Mouse (Mus musculus): ENCODE measurements around the gene Pank2. TPM values are rescaled to one million over a fixed set of nuclear protein-coding genes. Genes with fewer than 3 reads are reported as not detected.
"Not testable (repeated sequence)": the region's sequence is repeated elsewhere in the genome, so short reads cannot be mapped to it uniquely, and the experiment has no call there.

The Pank2 gene
- polyA plus RNA-seq, 1 experiment = 19.7 TPM

DNA sequence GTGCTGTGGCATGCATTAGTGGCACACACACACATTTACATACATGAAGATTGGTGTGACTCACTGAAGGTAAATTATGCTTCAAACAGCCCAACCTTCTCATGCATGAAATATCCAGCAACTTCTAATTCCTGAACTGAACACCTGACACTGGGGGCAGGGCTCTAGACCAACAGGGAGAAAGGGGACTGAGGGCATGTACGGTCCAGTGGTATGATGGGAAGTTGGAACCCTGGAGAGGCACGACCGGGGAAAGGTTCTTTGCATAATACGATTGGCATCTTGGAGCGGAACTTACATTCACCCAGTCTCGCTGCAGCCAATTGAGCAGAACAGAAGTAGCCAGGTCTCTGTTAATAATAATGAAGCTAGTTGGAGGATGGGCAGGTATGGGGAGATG is 37.1 kb upstream of the Pank2 start:
- Histone ChIP-seq H3K4me3 (ENCODE audit: control insufficient read depth, low read depth, low read length) (no peak overlapping the region), H3K27me3 (ENCODE audit: control insufficient read depth, insufficient read depth, low read length) (no peaks in the 10 kb centered on the region), H3K4me1 (ENCODE audit: control insufficient read depth, insufficient read depth, low read length) (peaks cover 2% of the 10 kb centered on the region; the same call in 1 of the 2 replicates), H3K36me3 (ENCODE audit: control insufficient read depth, insufficient read depth, low read length) (no peaks in the 10 kb centered on the region), H3K27ac (ENCODE audit: control insufficient read depth, insufficient read depth, low read depth, low read length) (no peak overlapping the region)
- TF ChIP-seq POLR2A (IDR thresholded peaks at IDR 0.05; ENCODE audit: control insufficient read depth, low read depth, low read length) (no peak), CTCF (IDR thresholded peaks at IDR 0.05; ENCODE audit: control insufficient read depth, insufficient read depth, insufficient replicate concordance, low read depth, low read length) (no peak)

DNA sequence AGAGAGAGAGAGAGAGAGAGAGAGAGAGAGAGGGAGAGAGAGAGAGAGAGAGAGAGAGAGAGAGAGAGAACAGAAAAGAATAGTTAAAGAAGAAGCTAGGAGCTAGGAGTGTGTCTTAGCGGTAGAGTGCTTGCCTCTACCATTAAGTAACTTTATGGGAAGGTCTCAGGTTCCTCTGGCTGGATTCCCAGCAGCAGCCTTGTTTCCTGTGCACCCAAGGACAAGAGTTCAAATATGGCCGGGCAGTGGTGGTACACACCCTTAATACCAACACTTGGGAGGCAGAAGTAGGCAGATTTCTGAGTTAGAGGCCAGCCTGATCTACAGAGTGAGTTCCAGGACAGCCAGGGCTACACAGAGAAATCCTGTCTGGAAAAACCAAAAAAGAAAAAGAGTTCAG is 35.6 kb upstream of the Pank2 start:
- H3K4me3 ChIP-seq (ENCODE audit: control insufficient read depth, low read depth, low read length); H3K27me3 ChIP-seq (ENCODE audit: control insufficient read depth, insufficient read depth, low read length); H3K36me3 ChIP-seq (ENCODE audit: control insufficient read depth, insufficient read depth, low read length); H3K4me1 ChIP-seq (ENCODE audit: control insufficient read depth, insufficient read depth, low read length); H3K27ac ChIP-seq (ENCODE audit: control insufficient read depth, insufficient read depth, low read depth, low read length): not testable (repeated sequence)

DNA sequence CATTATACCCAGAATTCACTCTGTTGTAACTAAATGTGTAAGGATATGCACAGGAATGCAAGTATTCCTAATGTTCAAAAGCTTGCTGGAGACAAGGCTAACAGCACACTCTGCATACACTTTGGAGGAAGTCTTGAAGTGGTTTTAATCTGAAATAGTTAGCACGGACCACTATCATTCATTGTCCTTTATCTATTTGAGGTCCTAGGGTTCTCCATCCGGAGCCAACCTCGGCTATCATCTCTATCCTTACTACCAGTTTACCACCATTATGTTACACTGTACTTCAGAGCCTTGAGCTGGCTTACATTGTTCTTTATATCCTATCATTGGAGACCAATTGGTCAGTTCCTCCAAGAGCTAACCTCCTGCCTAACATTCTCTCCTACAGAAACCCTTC is 35.1 kb upstream of the Pank2 start:
- TF ChIP-seq POLR2A (IDR thresholded peaks at IDR 0.05; ENCODE audit: control insufficient read depth, low read depth, low read length) (no peak), CTCF (IDR thresholded peaks at IDR 0.05; ENCODE audit: control insufficient read depth, insufficient read depth, insufficient replicate concordance, low read depth, low read length) (no peak)
- no peaks in the 10 kb centered on the region for H3K27me3 ChIP-seq (ENCODE audit: control insufficient read depth, insufficient read depth, low read length)
- H3K4me1 ChIP-seq (ENCODE audit: control insufficient read depth, insufficient read depth, low read length) = peaks cover 2% of the 10 kb centered on the region; the same call in 1 of the 2 replicates
- H3K27ac ChIP-seq (ENCODE audit: control insufficient read depth, insufficient read depth, low read depth, low read length) = no peak overlapping the region
- H3K36me3 ChIP-seq (ENCODE audit: control insufficient read depth, insufficient read depth, low read length) = no peaks in the 10 kb centered on the region
- H3K4me3 ChIP-seq (ENCODE audit: control insufficient read depth, low read depth, low read length) = no peak overlapping the region

DNA sequence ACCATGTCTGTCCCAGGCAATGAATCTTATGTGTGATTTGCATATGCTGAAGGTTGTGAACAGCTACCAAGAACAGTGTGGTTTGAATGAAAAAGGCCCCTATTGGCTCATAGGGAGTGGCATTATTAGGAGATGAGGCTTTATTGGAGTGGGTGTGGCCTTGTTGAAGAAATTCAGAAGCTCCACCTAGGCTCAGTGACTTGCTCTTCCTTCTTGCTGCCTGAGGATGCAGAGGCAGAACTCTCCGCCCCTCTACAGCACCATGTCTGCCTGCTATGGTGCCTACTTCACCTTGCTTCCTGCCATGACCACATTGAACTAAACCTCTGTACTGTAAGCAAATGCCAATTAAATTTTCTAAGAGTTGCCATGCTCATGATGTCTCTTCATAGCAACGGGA is 29.7 kb upstream of the Pank2 start:
- Histone ChIP-seq H3K36me3 (ENCODE audit: control insufficient read depth, insufficient read depth, low read length) (no peaks in the 10 kb centered on the region), H3K4me3 (ENCODE audit: control insufficient read depth, low read depth, low read length) (no peak overlapping the region), H3K27ac (ENCODE audit: control insufficient read depth, insufficient read depth, low read depth, low read length) (no peak overlapping the region), H3K4me1 (ENCODE audit: control insufficient read depth, insufficient read depth, low read length) (peaks cover 15% of the 10 kb centered on the region), H3K27me3 (ENCODE audit: control insufficient read depth, insufficient read depth, low read length) (no peaks in the 10 kb centered on the region)
- TF ChIP-seq CTCF (IDR thresholded peaks at IDR 0.05; ENCODE audit: control insufficient read depth, insufficient read depth, insufficient replicate concordance, low read depth, low read length) = no peak
- no peak for TF ChIP-seq POLR2A (IDR thresholded peaks at IDR 0.05; ENCODE audit: control insufficient read depth, low read depth, low read length)

DNA sequence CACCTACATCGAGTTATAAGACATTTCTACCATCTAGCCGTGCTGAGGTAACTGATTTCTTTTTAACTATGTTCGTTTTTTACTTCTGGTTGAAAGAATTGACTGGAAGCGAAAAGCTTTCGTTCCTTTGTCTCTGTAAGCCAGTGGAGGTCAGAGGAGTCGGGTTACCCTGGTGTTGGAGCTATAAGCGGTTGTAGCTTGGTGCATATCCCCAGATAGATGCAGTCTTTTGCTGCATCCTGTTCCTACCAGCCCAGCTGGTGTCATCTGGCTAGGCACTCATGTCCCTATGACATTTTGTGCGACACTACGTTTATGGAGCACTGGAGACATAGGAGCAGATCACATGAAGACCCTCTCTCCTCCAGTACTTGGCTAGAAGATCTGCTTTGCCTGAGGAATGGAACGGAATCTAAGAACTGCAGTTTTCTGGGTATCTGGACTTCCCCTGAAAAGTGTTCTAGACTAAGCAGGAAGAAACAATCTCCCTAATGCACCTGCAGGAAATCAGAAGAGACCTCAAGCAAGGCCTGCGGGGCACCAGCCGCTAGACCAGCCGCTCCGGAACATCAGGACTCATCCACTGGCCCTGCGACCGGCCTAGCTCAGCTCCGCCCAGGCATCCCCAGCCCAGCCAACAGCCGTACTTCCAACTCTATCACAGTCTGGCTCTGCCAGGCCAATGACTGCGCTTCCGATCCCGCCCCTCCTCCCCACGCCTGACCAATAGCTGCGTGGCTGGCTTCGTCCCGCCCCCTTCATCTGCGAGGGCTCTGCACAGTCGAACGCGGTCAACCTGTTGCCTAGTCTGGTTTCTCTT is 28.8 kb upstream of the Pank2 start, which contains the start of gene Mavs:
Mavs (plus strand) TSS at position 757 of the 820 bp plus-strand sequence.
- Histone ChIP-seq H3K27ac (ENCODE audit: control insufficient read depth, insufficient read depth, low read depth, low read length) (peak within 1 kb of the TSS; percentile 64), H3K36me3 (ENCODE audit: control insufficient read depth, insufficient read depth, low read length) (no peaks in the 10 kb centered on the region), H3K4me1 (ENCODE audit: control insufficient read depth, insufficient read depth, low read length) (peaks cover 15% of the 10 kb centered on the region), H3K27me3 (ENCODE audit: control insufficient read depth, insufficient read depth, low read length) (no peaks in the 10 kb centered on the region), H3K4me3 (ENCODE audit: control insufficient read depth, low read depth, low read length) (peak within 1 kb of the TSS; percentile 85)
- TF ChIP-seq POLR2A (IDR thresholded peaks at IDR 0.05; ENCODE audit: control insufficient read depth, low read depth, low read length) (peak; percentile 88), CTCF (IDR thresholded peaks at IDR 0.05; ENCODE audit: control insufficient read depth, insufficient read depth, insufficient replicate concordance, low read depth, low read length) (no peak)

DNA sequence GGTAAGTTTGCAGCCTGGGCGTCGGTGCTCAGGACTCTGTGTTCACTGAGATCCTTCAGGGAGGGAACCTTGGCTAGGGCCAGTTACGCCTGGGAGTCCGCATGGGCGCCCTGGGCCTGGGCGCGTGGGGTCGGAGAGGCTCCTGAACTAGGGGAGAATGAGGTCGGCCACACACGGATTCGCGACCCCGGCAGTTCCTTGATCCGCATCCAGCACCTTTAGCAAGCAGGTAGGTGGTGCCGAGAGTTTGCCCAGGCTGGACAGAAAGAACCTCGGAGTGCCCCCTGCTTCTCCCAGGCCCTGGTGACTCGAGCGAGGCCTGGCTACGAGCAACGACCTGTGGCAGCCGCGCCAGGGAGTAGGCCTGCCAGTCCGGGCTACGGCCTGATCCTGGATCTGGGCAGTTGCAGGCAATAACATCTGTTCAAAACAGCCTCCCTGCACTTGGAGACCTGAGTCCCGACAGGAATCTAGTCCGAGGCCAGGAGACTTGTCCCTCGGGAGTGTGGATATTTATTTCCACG is 28.1 kb upstream of the Pank2 start:
- Histone ChIP-seq H3K4me1 (ENCODE audit: control insufficient read depth, insufficient read depth, low read length) (peaks cover 15% of the 10 kb centered on the region), H3K27ac (ENCODE audit: control insufficient read depth, insufficient read depth, low read depth, low read length) (peak overlapping the region; percentile 39; the same call in 1 of the 2 replicates), H3K4me3 (ENCODE audit: control insufficient read depth, low read depth, low read length) (peak overlapping the region; percentile 85), H3K27me3 (ENCODE audit: control insufficient read depth, insufficient read depth, low read length) (no peaks in the 10 kb centered on the region), H3K36me3 (ENCODE audit: control insufficient read depth, insufficient read depth, low read length) (no peaks in the 10 kb centered on the region)
- no peak for TF ChIP-seq POLR2A (IDR thresholded peaks at IDR 0.05; ENCODE audit: control insufficient read depth, low read depth, low read length)
- no peak for TF ChIP-seq CTCF (IDR thresholded peaks at IDR 0.05; ENCODE audit: control insufficient read depth, insufficient read depth, insufficient replicate concordance, low read depth, low read length)

DNA sequence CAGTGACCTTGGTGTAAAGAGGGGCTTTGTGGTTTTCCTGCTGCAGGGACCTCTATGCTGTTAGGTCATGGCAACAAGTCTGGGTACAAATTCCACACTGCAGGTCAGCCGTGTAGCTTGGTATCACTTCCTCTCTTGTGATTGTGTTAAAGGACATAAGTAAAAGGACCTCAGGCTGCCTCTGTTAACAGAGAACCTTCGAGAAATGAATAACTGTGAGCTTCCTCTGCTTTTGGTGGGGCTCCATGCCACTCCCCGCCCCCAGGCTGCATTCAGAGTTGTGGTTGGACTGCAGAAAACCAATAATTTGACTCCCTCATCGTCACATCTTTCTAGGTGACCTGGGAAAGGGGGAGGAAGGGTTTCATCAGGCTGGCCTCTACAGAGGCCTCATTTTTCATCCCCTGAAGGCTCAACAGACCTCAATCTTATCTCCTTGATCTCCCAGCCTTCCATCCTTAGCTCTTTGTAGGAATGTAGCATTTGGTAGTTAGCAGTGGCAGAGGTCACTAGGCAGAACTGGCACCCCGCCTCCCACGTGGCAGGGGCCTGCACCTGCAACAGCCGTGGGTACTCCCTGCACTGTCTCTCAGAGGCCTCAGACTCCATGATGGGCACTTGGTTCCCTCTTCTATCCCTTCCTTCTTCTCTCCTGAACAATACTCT is 27.2 kb upstream of the Pank2 start:
- TF ChIP-seq CTCF (IDR thresholded peaks at IDR 0.05; ENCODE audit: control insufficient read depth, insufficient read depth, insufficient replicate concordance, low read depth, low read length) (no peak), POLR2A (IDR thresholded peaks at IDR 0.05; ENCODE audit: control insufficient read depth, low read depth, low read length) (no peak)
- Histone ChIP-seq H3K27me3 (ENCODE audit: control insufficient read depth, insufficient read depth, low read length) (no peaks in the 10 kb centered on the region), H3K4me1 (ENCODE audit: control insufficient read depth, insufficient read depth, low read length) (peaks cover 15% of the 10 kb centered on the region), H3K36me3 (ENCODE audit: control insufficient read depth, insufficient read depth, low read length) (no peaks in the 10 kb centered on the region), H3K4me3 (ENCODE audit: control insufficient read depth, low read depth, low read length) (no peak overlapping the region), H3K27ac (ENCODE audit: control insufficient read depth, insufficient read depth, low read depth, low read length) (no peak overlapping the region)

Measured in testis, adult 2 months (tissue).